Mouse (Mus musculus): ENCODE results near the gene Gm21190. TPM values are rescaled to one million over a fixed set of nuclear protein-coding genes. Genes with fewer than 3 reads are reported as not detected.
"Not testable (repeated sequence)": the region's sequence is repeated elsewhere in the genome, so short reads cannot be mapped to it uniquely, and the experiment has no call there.

The Gm21190 gene
- total RNA-seq, 2 experiments from 2014 or later, result not detected

DNA sequence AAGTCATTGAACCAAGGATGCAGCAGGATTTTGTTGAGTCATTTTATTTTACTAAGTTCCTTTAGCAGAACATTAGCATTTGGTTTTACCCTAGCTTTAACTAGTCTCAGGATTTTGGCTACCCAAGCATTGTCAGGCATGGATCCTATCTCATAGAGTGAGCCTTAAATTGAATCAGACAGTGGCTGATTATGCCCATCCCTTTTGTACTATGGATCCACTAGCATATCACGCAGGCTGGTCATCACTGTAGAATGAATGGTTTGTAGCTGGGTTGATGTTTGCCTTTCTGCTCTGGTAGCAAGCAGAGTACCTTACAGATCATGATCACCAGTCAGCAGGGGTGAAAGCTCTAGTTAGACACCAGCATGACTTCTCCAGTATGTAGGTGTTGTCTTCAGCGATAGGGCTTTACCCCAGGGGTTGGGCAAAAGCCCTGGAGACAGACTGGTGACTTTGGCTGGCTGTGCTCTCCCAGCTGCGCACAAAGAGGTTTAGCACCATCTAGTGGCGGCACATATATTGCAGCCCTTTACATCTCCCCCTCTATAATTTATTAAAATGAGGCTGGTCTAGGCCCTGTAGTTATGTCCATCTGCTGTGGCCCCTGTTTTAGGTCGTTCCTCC is 30.1 kb downstream of the Gm21190 start:
- ATAC-seq (replicated peaks; ENCODE audit: low FRiP score, poor library complexity, severe bottlenecking), result not testable (repeated sequence)

DNA sequence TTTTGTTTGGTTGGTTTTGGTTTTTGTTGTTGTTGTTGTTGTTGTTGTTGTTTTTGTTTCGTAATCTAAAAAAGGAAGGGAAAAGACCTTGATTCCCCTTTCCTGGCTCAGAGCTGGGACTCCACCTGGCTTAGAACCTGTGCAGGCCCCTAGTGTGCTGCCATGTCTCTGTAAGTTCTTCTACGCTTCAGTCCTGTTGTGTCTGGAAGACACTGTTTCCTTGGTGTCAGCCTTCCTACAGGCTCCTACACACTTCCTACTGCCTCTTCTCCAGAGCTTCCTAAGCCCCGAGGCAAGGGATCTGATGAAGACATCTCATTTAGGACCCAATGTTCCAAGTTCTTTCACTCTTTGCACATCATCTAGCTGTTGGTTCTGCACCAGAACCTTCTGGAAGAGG is 30.7 kb downstream of the Gm21190 start:
- ATAC-seq (replicated peaks; ENCODE audit: low FRiP score, poor library complexity, severe bottlenecking), result not testable (repeated sequence)

DNA sequence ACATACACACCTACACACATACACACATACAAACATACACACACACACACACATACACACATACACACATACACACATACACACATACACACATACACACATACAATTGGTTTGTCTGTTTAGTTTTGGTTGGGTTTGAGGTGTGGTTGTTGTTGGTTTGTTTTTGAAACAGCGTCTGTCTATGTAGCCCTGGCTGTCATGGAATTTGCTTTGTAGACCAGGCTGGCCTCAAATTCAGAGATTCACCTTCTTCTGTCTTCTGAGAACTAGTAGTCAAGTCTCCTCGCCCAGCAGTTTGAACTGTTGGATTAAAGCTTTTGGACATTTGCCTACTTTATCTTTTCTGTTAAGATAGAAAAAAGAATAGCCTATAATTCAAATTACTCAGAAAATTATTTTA is 38.1 kb downstream of the Gm21190 start:
- not testable (repeated sequence) for ATAC-seq (replicated peaks; ENCODE audit: low FRiP score, poor library complexity, severe bottlenecking)

DNA sequence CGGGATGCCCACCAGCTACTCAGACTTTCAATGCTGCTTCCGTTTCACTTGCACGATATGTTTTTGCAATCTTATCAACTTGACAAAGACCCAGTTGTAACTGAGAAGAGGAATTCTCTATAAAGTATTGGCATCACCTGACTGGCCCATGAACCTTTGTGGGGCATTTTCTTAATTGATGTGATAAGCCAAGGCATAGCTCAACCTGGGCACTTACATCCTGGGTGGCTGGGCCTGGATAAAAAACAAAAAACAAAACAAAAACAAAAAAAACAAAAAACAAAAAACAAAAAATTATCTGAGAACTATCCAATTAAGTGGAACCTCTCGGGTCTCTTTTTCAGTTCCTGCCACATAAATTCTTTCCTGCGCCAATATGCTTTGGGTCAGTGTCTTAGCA is 40.3 kb downstream of the Gm21190 start:
- no peak for ATAC-seq (replicated peaks; ENCODE audit: low FRiP score, poor library complexity, severe bottlenecking)

DNA sequence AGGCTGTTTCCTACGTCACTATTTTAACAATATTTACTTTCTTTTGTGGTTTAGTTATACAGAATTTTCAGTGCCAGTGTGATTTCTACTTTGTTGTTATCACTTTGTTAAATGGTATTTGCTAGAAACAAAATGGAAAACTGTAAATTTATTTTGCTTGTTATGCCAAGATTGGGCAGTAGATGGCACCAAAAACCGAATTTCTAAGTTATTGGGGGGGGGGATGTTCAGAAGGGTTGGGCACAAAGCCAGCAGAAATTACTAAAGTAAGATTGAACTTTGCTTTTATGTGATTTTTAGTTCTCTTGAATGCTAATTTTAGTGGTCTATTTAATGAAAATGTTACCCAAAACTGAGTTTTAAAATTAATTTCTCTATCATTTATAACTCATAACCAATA is 44.4 kb downstream of the Gm21190 start:
- not testable (repeated sequence) for ATAC-seq (replicated peaks; ENCODE audit: low FRiP score, poor library complexity, severe bottlenecking)

DNA sequence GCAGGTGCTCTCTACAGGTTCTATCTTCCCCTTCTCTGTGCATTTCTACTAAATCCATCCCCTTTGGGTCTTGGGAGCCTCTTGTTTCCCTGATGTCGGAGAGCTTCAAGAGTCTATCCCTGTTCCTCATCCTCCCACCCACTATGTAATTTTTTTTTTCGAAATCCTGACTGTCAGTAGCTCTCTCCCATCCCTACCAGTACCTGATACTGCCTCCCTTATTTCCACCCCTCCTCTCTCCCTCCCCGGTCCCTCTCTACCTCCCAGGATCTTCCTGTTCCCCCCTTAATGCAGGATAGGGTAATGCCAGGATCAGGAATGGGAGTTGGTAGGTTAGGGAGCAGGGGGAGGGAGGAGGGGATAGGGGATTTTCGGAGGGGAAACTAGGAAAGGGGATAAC is 45.4 kb downstream of the Gm21190 start:
- not testable (repeated sequence) for ATAC-seq (replicated peaks; ENCODE audit: low FRiP score, poor library complexity, severe bottlenecking)

DNA sequence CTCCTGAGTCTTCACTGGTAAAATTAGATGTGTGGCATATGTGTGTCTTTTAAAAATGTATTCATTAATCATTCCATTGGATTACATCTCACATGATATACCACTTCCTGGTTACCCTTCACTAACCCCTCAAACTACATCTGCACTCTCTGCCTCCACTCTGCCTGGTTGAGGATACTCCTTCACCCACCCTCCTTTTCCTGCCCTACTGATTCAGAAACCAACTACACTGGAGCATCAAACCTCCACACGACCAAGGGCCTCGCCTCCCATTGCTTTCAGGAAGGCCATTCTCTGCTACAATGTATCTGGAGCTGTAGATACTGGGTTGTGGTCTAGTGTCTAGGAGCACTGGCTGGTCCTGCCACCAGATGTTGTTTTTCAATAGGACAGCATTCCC is 46.2 kb downstream of the Gm21190 start:
- not testable (repeated sequence) for ATAC-seq (replicated peaks; ENCODE audit: low FRiP score, poor library complexity, severe bottlenecking)

DNA sequence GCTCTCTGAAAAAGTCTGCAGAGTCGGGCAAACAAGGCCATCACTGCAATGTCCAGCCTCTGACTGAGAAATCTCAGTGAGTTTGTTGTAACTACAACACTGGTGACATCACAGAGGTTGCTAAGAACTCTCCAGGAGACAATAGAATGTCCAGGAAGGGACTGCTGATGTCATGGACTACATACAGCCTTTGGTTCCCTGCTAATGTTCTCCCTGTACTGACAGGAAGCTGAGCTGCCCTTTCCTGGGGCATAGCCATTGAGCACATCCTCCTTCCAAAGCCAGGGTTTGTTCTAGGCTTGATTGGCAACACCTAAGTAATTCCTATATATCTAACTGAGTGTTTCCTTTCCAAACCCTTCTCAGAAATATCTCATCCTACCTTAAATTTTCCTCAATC is 52.6 kb downstream of the Gm21190 start, which contains the start of gene Gm21149:
Gm21149 (minus strand) TSS at position 101 of the 400 bp plus-strand sequence.
- not testable (repeated sequence) for ATAC-seq (replicated peaks; ENCODE audit: low FRiP score, poor library complexity, severe bottlenecking)

Other genes with a start within 250 kb of the Gm21190 start
- gene Gm21149, start 52.7 kb downstream of the Gm21190 start, total RNA-seq (2015; ENCODE audit: low replicate concordance), result not detected in 2 replicates
- not detected in 2 replicates for gene Gm21149, start 52.7 kb downstream of the Gm21190 start, total RNA-seq (2017; ENCODE audit: low replicate concordance)
- not detected in 2 replicates for gene Gm21083, start 48.1 kb upstream of the Gm21190 start, total RNA-seq (2015; ENCODE audit: low replicate concordance)
- gene Gm21083, start 48.1 kb upstream of the Gm21190 start, total RNA-seq (2017; ENCODE audit: low replicate concordance), result not detected in 2 replicates
- gene Speer4d, start 89.8 kb upstream of the Gm21190 start, total RNA-seq (2015; ENCODE audit: low replicate concordance), result not detected in 2 replicates
- not detected in 2 replicates for gene Speer4d, start 89.8 kb upstream of the Gm21190 start, total RNA-seq (2017; ENCODE audit: low replicate concordance)
- gene 4930572O03Rik, start 127.8 kb upstream of the Gm21190 start, total RNA-seq (2015; ENCODE audit: low replicate concordance), result not detected in 2 replicates
- not detected in 2 replicates for gene 4930572O03Rik, start 127.8 kb upstream of the Gm21190 start, total RNA-seq (2017; ENCODE audit: low replicate concordance)
- not detected in 2 replicates for gene Speer4c, start 185.0 kb upstream of the Gm21190 start, total RNA-seq (2015; ENCODE audit: low replicate concordance)
- not detected in 2 replicates for gene Speer4c, start 185.0 kb upstream of the Gm21190 start, total RNA-seq (2017; ENCODE audit: low replicate concordance)